Mouse (Mus musculus) E14TG2a.4 (cell line): ENCODE results near the gene Cfap97d1.

Experiments used
- CTCF ChIP-seq: conservative IDR thresholded peaks from 2 replicates; pipeline ENCODE4 v1.5.1; 2014; ENCODE audit warnings: low read length
- NANOG ChIP-seq: IDR thresholded peaks from 2 replicates; pipeline ENCODE4 v1.6.1; 2014; ENCODE audit warnings: borderline replicate concordance, low read length, mixed read lengths

- TF ChIP-seq CTCF (no peak), NANOG (no peak)
These were observed 3.4 kb upstream of the Cfap97d1 start for GRCm38 (mm10) chr11:101980603-101981157.
